ENCODE assay signal across 8 mouse cellular contexts in the genomic region with DNA sequence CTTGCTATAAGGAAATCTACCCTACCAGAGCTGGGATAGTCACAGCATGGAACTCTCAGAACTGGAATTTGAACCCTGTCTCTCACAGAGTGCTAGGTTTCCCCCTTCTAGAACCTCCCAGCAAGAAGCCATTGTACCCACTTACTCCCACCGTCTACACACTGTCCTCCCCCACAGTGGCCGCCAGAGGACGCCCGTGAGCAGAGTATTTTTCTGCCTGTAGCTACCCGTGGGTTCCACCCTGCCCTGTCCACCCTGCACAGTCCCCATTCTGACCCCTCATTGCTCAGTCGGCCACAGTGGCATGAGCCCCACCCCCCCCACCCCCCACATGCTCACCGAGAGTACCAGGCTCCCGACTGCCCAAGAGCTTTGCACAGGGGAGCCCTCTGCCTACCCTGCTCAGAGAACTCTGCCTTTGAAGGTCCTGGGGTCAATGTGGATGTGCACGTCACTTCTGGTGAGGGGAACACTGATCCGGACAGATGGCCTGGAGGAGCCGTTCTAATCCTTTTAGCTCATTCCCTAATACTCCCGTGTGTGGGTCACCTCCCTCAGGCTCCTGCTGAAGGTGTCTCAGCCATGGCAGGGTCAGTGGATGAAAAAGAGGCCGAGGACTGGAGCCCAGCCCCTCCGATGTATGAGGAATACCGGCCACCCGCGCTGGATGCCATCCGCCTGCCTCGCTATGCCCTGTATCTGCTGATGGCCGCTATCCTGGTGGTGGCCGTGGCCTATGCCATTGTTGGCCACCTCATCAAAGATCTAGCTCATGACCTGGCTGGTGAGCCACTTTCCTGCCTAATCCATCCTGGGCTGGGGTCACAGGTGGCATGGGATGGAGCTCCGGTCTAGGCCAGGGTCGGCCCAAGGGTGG. TPM values are rescaled to one million over a fixed set of nuclear protein-coding genes. Genes with fewer than 3 reads are reported as not detected.
DNase-seq lines count a peak whose midpoint lies in the region; ATAC-seq and TF ChIP-seq lines count a peak whose summit lies in the region.

No protein-coding gene starts in this region.

- peaks cover 6% of the 10 kb centered on the region for H3K4me1 ChIP-seq in forebrain, embryonic 14.5 days (ENCODE audit: control insufficient read depth, insufficient read depth, low read length)
- H3K4me1 ChIP-seq in hindbrain, embryonic 10.5 days (replicated peaks): peaks cover 52% of the 10 kb centered on the region

- no peak overlapping the region for H3K9ac ChIP-seq in forebrain, embryonic 14.5 days (ENCODE audit: low read length)

- ATAC-seq in forebrain, embryonic 14.5 days: peak; percentile 74

- peak; percentile 76 to 93 for DNase-seq in adrenal gland, adult (ENCODE audit: inconsistent age in 2 of 2, low spot score in 1 of 2)
- no peak for DNase-seq in adrenal gland, adult 8-10 months
- DNase-seq in brain, embryonic 14.5 days (ENCODE audit: low read depth): peak; percentile 67
- DNase-seq in forebrain, embryonic 14.5 days (ENCODE audit: low spot score): peak; percentile 57
- peak; percentile 78 for DNase-seq in hindbrain, embryonic 10.5 days (ENCODE audit: low spot score)
- peak; percentile 70 to 75 for DNase-seq in layer of hippocampus, postnatal 36 days
- peak; percentile 80 to 86 for DNase-seq in lung, postnatal 4 days
- peak; percentile 63 for DNase-seq in right cerebral cortex, postnatal 25 days

- H3K4me3 ChIP-seq in forebrain, embryonic 14.5 days (ENCODE audit: low read depth, low read length): no peak overlapping the region
- H3K4me3 ChIP-seq in hindbrain, embryonic 10.5 days: no peak overlapping the region

- no peak for TF ChIP-seq POLR2A in brain, embryonic 14.5 days (IDR thresholded peaks at IDR 0.05; ENCODE audit: borderline replicate concordance, extremely low read depth, insufficient read depth, insufficient read length, poor library complexity, severe bottlenecking)

- no peak overlapping the region for H3K4me2 ChIP-seq in forebrain, embryonic 14.5 days (ENCODE audit: low read length)

- no peak overlapping the region for H3K27ac ChIP-seq in forebrain, embryonic 14.5 days (ENCODE audit: low read depth, low read length)
- H3K27ac ChIP-seq in hindbrain, embryonic 10.5 days: peak overlapping the region; percentile 37

- H3K36me3 ChIP-seq in forebrain, embryonic 14.5 days (ENCODE audit: control insufficient read depth, insufficient read depth, low read length): peaks cover 38% of the 10 kb centered on the region
- H3K36me3 ChIP-seq in hindbrain, embryonic 10.5 days: peaks cover 46% of the 10 kb centered on the region

- H3K27me3 ChIP-seq in forebrain, embryonic 14.5 days (replicated peaks; ENCODE audit: control insufficient read depth, insufficient read depth, low read length): no peaks in the 10 kb centered on the region
- H3K27me3 ChIP-seq in hindbrain, embryonic 10.5 days (ENCODE audit: insufficient read depth, poor library complexity, severe bottlenecking): peaks cover 10% of the 10 kb centered on the region

- no peaks in the 10 kb centered on the region for H3K9me3 ChIP-seq in forebrain, embryonic 14.5 days (replicated peaks; ENCODE audit: control insufficient read depth, low read length)
- no peaks in the 10 kb centered on the region for H3K9me3 ChIP-seq in hindbrain, embryonic 10.5 days

- TF ChIP-seq CTCF in brain, embryonic 14.5 days (IDR thresholded peaks at IDR 0.05; ENCODE audit: borderline replicate concordance, extremely low read depth, insufficient read depth, insufficient read length): peak; percentile 96

- WGBS in forebrain, embryonic 14.5 days: 59% methylated on average over 23 of the region's 23 CpGs
- WGBS in hindbrain, embryonic 10.5 days: 65% methylated on average over 23 of the region's 23 CpGs

RNA-seq across cellular contexts. Expression of gene Gm48552, which starts 1.2 kb away (rescaled TPM):
- total RNA-seq in adrenal gland, adult 8-10 months (2022): 1 to 10 TPM; 2.0 to 4.2 (median 2.6) TPM
- 8.7 and 9.4 TPM in 2 replicates for polyA plus RNA-seq in brain, embryonic 14.5 days (2012; rRNA removed)
- 0.65 and 0.69 TPM in 2 replicates for polyA plus RNA-seq in forebrain, embryonic 14.5 days (2014; fragmentation: Nextera tagmentation; extraction: Ambion mirVana)
- 1.0 and 2.5 TPM in 2 replicates for polyA plus RNA-seq in hindbrain, embryonic 10.5 days (2016; fragmentation: Nextera tagmentation; extraction: Ambion mirVana)
- total RNA-seq in layer of hippocampus, postnatal 36 days (2021): 1 to 10 TPM; 4.5 to 7.1 TPM

RNA-seq across cellular contexts. Expression of gene Smim24, which starts 2.8 kb away (rescaled TPM):
- 1 to 10 TPM in 2 of 4 experiments, under 1 TPM in 2; 0.78 to 2.0 (median 0.96) TPM for total RNA-seq in adrenal gland, adult 8-10 months (2022)
- polyA plus RNA-seq in brain, embryonic 14.5 days (2012; rRNA removed): 3.0 and 4.2 TPM in 2 replicates
- 1.5 and 2.0 TPM in 2 replicates for polyA plus RNA-seq in forebrain, embryonic 14.5 days (2014; fragmentation: Nextera tagmentation; extraction: Ambion mirVana)
- 2.7 and 3.0 TPM in 2 replicates for polyA plus RNA-seq in hindbrain, embryonic 10.5 days (2016; fragmentation: Nextera tagmentation; extraction: Ambion mirVana)
- 1 to 10 TPM; 1.6 to 1.7 TPM for total RNA-seq in layer of hippocampus, postnatal 36 days (2021)

RNA-seq across cellular contexts. Expression of gene Gm48551, which starts 5.8 kb away (rescaled TPM):
- 1 to 10 TPM in 2 of 4 experiments, under 1 TPM in 2; 0.65 to 2.9 (median 1.0) TPM for total RNA-seq in adrenal gland, adult 8-10 months (2022)
- polyA plus RNA-seq in brain, embryonic 14.5 days (2012; rRNA removed): 6.8 and 9.6 TPM in 2 replicates
- 3.6 and 4.8 TPM in 2 replicates for polyA plus RNA-seq in forebrain, embryonic 14.5 days (2014; fragmentation: Nextera tagmentation; extraction: Ambion mirVana)
- 4.0 and 4.8 TPM in 2 replicates for polyA plus RNA-seq in hindbrain, embryonic 10.5 days (2016; fragmentation: Nextera tagmentation; extraction: Ambion mirVana)
- total RNA-seq in layer of hippocampus, postnatal 36 days (2021): 1 to 10 TPM; 4.0 to 6.6 TPM

RNA-seq across cellular contexts. Expression of gene Dohh, which starts 5.8 kb away (rescaled TPM):
- 10 to 100 TPM; 49.8 to 60.2 (median 55.0) TPM for total RNA-seq in adrenal gland, adult 8-10 months (2022)
- 64.0 and 67.4 TPM in 2 replicates for polyA plus RNA-seq in brain, embryonic 14.5 days (2012; rRNA removed)
- 78.7 and 78.8 TPM in 2 replicates for polyA plus RNA-seq in forebrain, embryonic 14.5 days (2014; fragmentation: Nextera tagmentation; extraction: Ambion mirVana)
- 95.8 and 98.2 TPM in 2 replicates for polyA plus RNA-seq in hindbrain, embryonic 10.5 days (2016; fragmentation: Nextera tagmentation; extraction: Ambion mirVana)
- 10 to 100 TPM; 72.5 to 76.9 TPM for total RNA-seq in layer of hippocampus, postnatal 36 days (2021)

RNA-seq across cellular contexts. Expression of gene Fzr1, which starts 11.7 kb away (rescaled TPM):
- 10 to 100 TPM; 47.1 to 52.7 (median 49.9) TPM for total RNA-seq in adrenal gland, adult 8-10 months (2022)
- polyA plus RNA-seq in brain, embryonic 14.5 days (2012; rRNA removed): 154 and 184 TPM in 2 replicates
- 101 and 109 TPM in 2 replicates for polyA plus RNA-seq in forebrain, embryonic 14.5 days (2014; fragmentation: Nextera tagmentation; extraction: Ambion mirVana)
- polyA plus RNA-seq in hindbrain, embryonic 10.5 days (2016; fragmentation: Nextera tagmentation; extraction: Ambion mirVana): 138 and 143 TPM in 2 replicates
- total RNA-seq in layer of hippocampus, postnatal 36 days (2021): 10 to 100 TPM; 61.5 to 68.9 TPM
